ENCODE assay signal across 10 mouse cellular contexts in the genomic region with DNA sequence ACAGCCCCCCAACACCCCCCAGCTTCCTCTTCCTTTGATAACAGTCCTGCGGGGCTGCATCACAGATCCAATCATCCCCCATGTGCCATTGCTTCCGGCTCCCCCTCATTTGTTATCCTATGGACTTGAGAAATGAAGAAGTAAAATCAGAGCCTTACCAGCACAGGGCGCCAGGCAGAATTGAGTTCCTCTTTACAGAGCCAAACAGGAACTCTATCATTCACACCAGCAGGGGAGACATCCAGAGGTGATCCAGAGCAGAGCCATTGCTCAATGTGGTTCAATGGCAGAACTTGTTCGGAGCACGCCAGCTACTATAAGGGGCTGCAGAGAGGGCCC. TPM values are rescaled to one million over a fixed set of nuclear protein-coding genes. Genes with fewer than 3 reads are reported as not detected.
DNase-seq lines count a peak whose midpoint lies in the region; ATAC-seq and TF ChIP-seq lines count a peak whose summit lies in the region.
"Had no signal": no experiment of that assay in that cellular context is flagged by ENCODE, and none has a peak within 500 bp of the region (broad histone marks: within the 10 kb centered on the region; RNA-seq: fewer than 3 reads in every experiment).

No protein-coding gene starts in this region.

- peaks cover 7% of the 10 kb centered on the region; the same call in 1 of the 2 replicates for H3K4me1 ChIP-seq in spleen, adult 2 months (ENCODE audit: control insufficient read depth, insufficient read depth, insufficient read length)
- H3K4me1 ChIP-seq in heart, embryonic 14.5 days (ENCODE audit: control insufficient read depth in 2 of 2, insufficient read depth in 2 of 2, low read length in 2 of 2), result peaks cover 0 to 3% of the 10 kb centered on the region in 2 experiments; a peak in 2 of 4 replicates
- no peaks in the 10 kb centered on the region for H3K4me1 ChIP-seq in lung, embryonic 16.5 days (replicated peaks; ENCODE audit: control insufficient read depth, insufficient read depth, low read length)
- peaks cover 6% of the 10 kb centered on the region for H3K4me1 ChIP-seq in forebrain, embryonic 15.5 days

- peak overlapping the region; percentile 44 for H3K27ac ChIP-seq in spleen, adult 2 months (ENCODE audit: insufficient read depth, low read length)
- peak overlapping the region; percentile 48 to 53; a peak in 2 of 4 replicates for H3K27ac ChIP-seq in heart, embryonic 14.5 days (replicated peaks in 1 of 2; ENCODE audit: control insufficient read depth in 1 of 2, insufficient read depth in 1 of 2, low read depth in 2 of 2, low read length in 2 of 2)
- H3K27ac ChIP-seq in lung, embryonic 16.5 days (ENCODE audit: low read length), result no peak overlapping the region
- no peak overlapping the region for H3K27ac ChIP-seq in forebrain, embryonic 15.5 days (replicated peaks)

- 6% methylated on average over 5 of the region's 5 CpGs for WGBS in spleen, adult 2 months
- WGBS in heart, embryonic 14.5 days, result 52% methylated on average over 5 of the region's 5 CpGs
- WGBS in lung, embryonic 16.5 days, result 47% methylated on average over 5 of the region's 5 CpGs
- 93% methylated on average over 5 of the region's 5 CpGs for WGBS in forebrain, embryonic 15.5 days

- no peaks in the 10 kb centered on the region for H3K36me3 ChIP-seq in spleen, adult 2 months (ENCODE audit: control insufficient read depth, insufficient read depth, low read length)
- no peaks in the 10 kb centered on the region for H3K36me3 ChIP-seq in heart, embryonic 14.5 days (ENCODE audit: control insufficient read depth, insufficient read depth, low read length)
- H3K36me3 ChIP-seq in lung, embryonic 16.5 days (ENCODE audit: control insufficient read depth, insufficient read depth, low read length), result no peaks in the 10 kb centered on the region
- no peaks in the 10 kb centered on the region for H3K36me3 ChIP-seq in forebrain, embryonic 15.5 days

- peak overlapping the region; percentile 29 for H3K4me3 ChIP-seq in spleen, adult 2 months (ENCODE audit: extremely low read depth, insufficient read depth, insufficient read length)
- no peak overlapping the region for H3K4me3 ChIP-seq in heart, embryonic 14.5 days (ENCODE audit: control insufficient read depth in 1 of 2, insufficient read depth in 1 of 2, low read depth in 1 of 2, low read length in 2 of 2)
- H3K4me3 ChIP-seq in lung, embryonic 16.5 days (ENCODE audit: low read length), result no peak overlapping the region
- H3K4me3 ChIP-seq in forebrain, embryonic 15.5 days, result no peak overlapping the region

- TF ChIP-seq CTCF in spleen, adult 2 months (IDR thresholded peaks at IDR 0.05; ENCODE audit: extremely low read depth, insufficient read depth, insufficient read length, insufficient replicate concordance), result no peak

- no peak for ATAC-seq in heart, embryonic 14.5 days (ENCODE audit: insufficient number of reproducible peaks, insufficient read depth, low FRiP score, low read depth)
- ATAC-seq in lung, embryonic 16.5 days (ENCODE audit: low read depth), result 0 out of 2 replicates have a peak, but pooled peaks have one; percentile 17
- no peak for ATAC-seq in forebrain, embryonic 15.5 days (replicated peaks)
- no peak for ATAC-seq in activated CD4-positive, CD25-positive, alpha-beta regulatory T cell, adult 4 months

- DNase-seq in spleen, adult 2 months (ENCODE audit: low read depth in 1 of 2, low spot score in 2 of 2), result peak in 1 of 2 experiments; percentile 28
- no peak for DNase-seq in spleen, postnatal 14 days (ENCODE audit: low spot score in 2 of 2)
- no peak for DNase-seq in cerebellum, adult 8-10 months
- DNase-seq: adrenal gland, postnatal 25 days; gastrocnemius, postnatal 36 days; midbrain, embryonic 14.5 days had no signal

- H3K9me3 ChIP-seq in heart, embryonic 14.5 days (ENCODE audit: control insufficient read depth, low read length), result no peaks in the 10 kb centered on the region
- no peaks in the 10 kb centered on the region for H3K9me3 ChIP-seq in lung, embryonic 16.5 days (ENCODE audit: control insufficient read depth, low read length)
- no peaks in the 10 kb centered on the region for H3K9me3 ChIP-seq in forebrain, embryonic 15.5 days

- H3K4me2 ChIP-seq in heart, embryonic 14.5 days (ENCODE audit: low read length), result peak overlapping the region; percentile 32
- peak overlapping the region; percentile 4 for H3K4me2 ChIP-seq in lung, embryonic 16.5 days (ENCODE audit: low read depth, low read length)
- H3K4me2 ChIP-seq in forebrain, embryonic 15.5 days (replicated peaks), result no peak overlapping the region

- H3K9ac ChIP-seq in heart, embryonic 14.5 days (ENCODE audit: low read length), result 0 out of 2 replicates have a peak overlapping the region, but pooled peaks have one; percentile 8
- H3K9ac ChIP-seq in lung, embryonic 16.5 days (ENCODE audit: low read length), result no peak overlapping the region
- H3K9ac ChIP-seq in forebrain, embryonic 15.5 days (replicated peaks), result no peak overlapping the region

- no peaks in the 10 kb centered on the region for H3K27me3 ChIP-seq in spleen, adult 2 months (ENCODE audit: control insufficient read depth, insufficient read depth, low read length)
- no peaks in the 10 kb centered on the region for H3K27me3 ChIP-seq in heart, embryonic 14.5 days (ENCODE audit: control insufficient read depth, insufficient read depth, low read length)
- no peaks in the 10 kb centered on the region for H3K27me3 ChIP-seq in lung, embryonic 16.5 days (ENCODE audit: control insufficient read depth, insufficient read depth, low read depth, low read length)
- H3K27me3 ChIP-seq in forebrain, embryonic 15.5 days, result no peaks in the 10 kb centered on the region

- TF ChIP-seq POLR2A in spleen, adult 2 months (IDR thresholded peaks at IDR 0.05; ENCODE audit: low read depth, low read length), result no peak

RNA-seq across cellular contexts. Expression of gene Scarb1, which starts 17.3 kb away (rescaled TPM):
- polyA plus RNA-seq in spleen, adult 2 months (2012; rRNA removed), result 76.0 and 93.6 TPM in 2 replicates
- polyA plus RNA-seq in heart, embryonic 14.5 days (2014; fragmentation: Nextera tagmentation; extraction: Ambion mirVana), result 59.7 and 61.6 TPM in 2 replicates
- 65.9 and 66.6 TPM in 2 replicates for polyA plus RNA-seq in lung, embryonic 16.5 days (2015; fragmentation: Nextera tagmentation; extraction: Ambion mirVana)
- 27.7 and 28.5 TPM in 2 replicates for polyA plus RNA-seq in forebrain, embryonic 15.5 days (2015; fragmentation: Nextera tagmentation; extraction: Ambion mirVana)
- 1 to 10 TPM; 8.8 to 9.4 TPM for polyA plus RNA-seq in activated CD4-positive, CD25-positive, alpha-beta regulatory T cell, adult 4 months (2017; shearing (Covaris generic))

RNA-seq across cellular contexts. Expression of gene Gm10382, which starts 30.9 kb away (rescaled TPM):
- polyA plus RNA-seq in spleen, adult 2 months (2012; rRNA removed), result 0.08 and 0.15 TPM in 2 replicates
- 0.27 and 0.32 TPM in 2 replicates for polyA plus RNA-seq in heart, embryonic 14.5 days (2014; fragmentation: Nextera tagmentation; extraction: Ambion mirVana)
- 0.29 and 0.36 TPM in 2 replicates for polyA plus RNA-seq in lung, embryonic 16.5 days (2015; fragmentation: Nextera tagmentation; extraction: Ambion mirVana)
- 0.55 TPM in 2 replicates for polyA plus RNA-seq in forebrain, embryonic 15.5 days (2015; fragmentation: Nextera tagmentation; extraction: Ambion mirVana)
- polyA plus RNA-seq in activated CD4-positive, CD25-positive, alpha-beta regulatory T cell, adult 4 months (2017; shearing (Covaris generic)), result 1 to 10 TPM in 1 of 2 experiments, under 1 TPM in 1; 0.68 to 1.1 TPM

RNA-seq across cellular contexts. Expression of gene Ubc, which starts 31.8 kb away (rescaled TPM):
- polyA plus RNA-seq in spleen, adult 2 months (2012; rRNA removed), result 316 and 423 TPM in 2 replicates
- 859 and 861 TPM in 2 replicates for polyA plus RNA-seq in heart, embryonic 14.5 days (2014; fragmentation: Nextera tagmentation; extraction: Ambion mirVana)
- 1,152 and 1,205 TPM in 2 replicates for polyA plus RNA-seq in lung, embryonic 16.5 days (2015; fragmentation: Nextera tagmentation; extraction: Ambion mirVana)
- 1,235 and 1,278 TPM in 2 replicates for polyA plus RNA-seq in forebrain, embryonic 15.5 days (2015; fragmentation: Nextera tagmentation; extraction: Ambion mirVana)
- 1,000 to 10,000 TPM in 1 of 2 experiments, 100 to 1,000 TPM in 1; 706 to 1,210 TPM for polyA plus RNA-seq in activated CD4-positive, CD25-positive, alpha-beta regulatory T cell, adult 4 months (2017; shearing (Covaris generic))

Comparison
In these comparisons a context has a peak if more than half of its experiments do, and no peak if none do; other contexts are left out.
1. H3K27ac ChIP-seq: peak in spleen, adult 2 months (single experiment) and heart, embryonic 14.5 days (2 of 2); none in lung, embryonic 16.5 days (single experiment) and forebrain, embryonic 15.5 days (single experiment).